Mouse (Mus musculus) heart, embryonic 12.5 days (tissue): ENCODE results near the gene Fbxw7. TPM values are rescaled to one million over a fixed set of nuclear protein-coding genes. Genes with fewer than 3 reads are reported as not detected.

Experiments used
- ATAC-seq: fragments of 200-750 bp; cut with Nextera tagmentation; 2 replicates; pipeline ENCODE4 v1.8.0; 2017; ENCODE audit warnings: moderate TSS enrichment, moderate library complexity; ENCODE audit not compliant: insufficient number of reproducible peaks, low FRiP score
- H3K27ac ChIP-seq: fragments of 300-500 bp; sonication (generic); 2 replicates; pipeline ENCODE4 v1.5.1; 2016; ENCODE audit warnings: mild to moderate bottlenecking, moderate library complexity; ENCODE audit not compliant: poor library complexity, severe bottlenecking
- H3K27me3 ChIP-seq: fragments of 300-500 bp; sonication (generic); replicated peaks from 2 replicates; pipeline ENCODE4 v1.6.1; 2016; ENCODE audit warnings: mild to moderate bottlenecking, moderate library complexity
- H3K36me3 ChIP-seq: fragments of 300-500 bp; sonication (generic); 2 replicates; pipeline ENCODE4 v1.6.1; 2016; ENCODE audit warnings: mild to moderate bottlenecking, moderate library complexity
- H3K4me1 ChIP-seq: fragments of 300-500 bp; sonication (generic); replicated peaks from 2 replicates; pipeline ENCODE4 v1.6.1; 2016; ENCODE audit warnings: mild to moderate bottlenecking
- H3K4me2 ChIP-seq: fragments of 300-500 bp; sonication (generic); 2 replicates; pipeline ENCODE4 v1.6.1; 2016; ENCODE audit warnings: mild to moderate bottlenecking, moderate library complexity
- H3K4me3 ChIP-seq: fragments of 300-500 bp; sonication (generic); 2 replicates; pipeline ENCODE4 v1.5.1; 2016; ENCODE audit warnings: mild to moderate bottlenecking
- H3K9ac ChIP-seq: fragments of 300-500 bp; sonication (generic); 2 replicates; pipeline ENCODE4 v1.6.1; 2016; ENCODE audit warnings: mild to moderate bottlenecking, moderate library complexity
- H3K9me3 ChIP-seq: fragments of 300-500 bp; sonication (generic); replicated peaks from 2 replicates; pipeline ENCODE4 v1.6.1; 2016; ENCODE audit warnings: mild to moderate bottlenecking, moderate library complexity
- WGBS: fragments of 180-500 bp; shearing (Covaris S2); methylation state at CpG from one replicate; pipeline ENCODE4 v1.1.7; 2016; 5-methylcytosine and 5-hydroxymethylcytosine counted together
- polyA plus RNA-seq: library from polyadenylated mRNA; unstranded; fragments of >200 nt; fragmentation: Nextera tagmentation; extraction: Ambion mirVana; gene quantifications from 2 replicates; pipeline ENCODE4 v1.2.1, GENCODE M21; 2016

Gene Fbxw7
- polyA plus RNA-seq, 1 experiment from 2014 or later, result 6.9 TPM

DNA sequence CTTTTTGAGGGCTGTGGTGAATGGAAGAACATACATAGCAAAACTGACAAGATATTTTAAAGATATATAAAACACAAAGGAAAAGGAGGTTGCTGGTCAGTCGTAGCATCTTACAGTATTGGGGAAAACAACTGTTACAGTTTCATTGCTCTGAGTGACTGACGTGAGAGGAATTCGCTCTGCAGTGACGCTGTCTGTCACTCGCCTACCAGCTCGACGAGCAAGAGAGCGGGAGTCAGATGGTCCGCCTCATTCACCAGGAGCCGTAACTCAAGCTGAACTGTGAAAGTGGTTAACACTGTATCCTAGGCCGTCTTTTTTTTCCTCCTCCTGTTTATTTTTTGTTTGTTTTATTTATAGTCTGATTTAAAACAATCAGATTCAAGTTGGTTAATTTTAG lies 163.6 kb downstream of the Fbxw7 start:
- no peak overlapping the region for H3K9ac ChIP-seq
- H3K27ac ChIP-seq, result no peak overlapping the region
- H3K4me3 ChIP-seq, result no peak overlapping the region
- H3K4me1 ChIP-seq, result no peaks in the 10 kb centered on the region
- no peaks in the 10 kb centered on the region for H3K27me3 ChIP-seq
- H3K36me3 ChIP-seq, result peaks cover 27% of the 10 kb centered on the region
- 75% methylated on average over 11 of the region's 11 CpGs for WGBS
- H3K4me2 ChIP-seq, result no peak overlapping the region
- ATAC-seq, result no peak
- H3K9me3 ChIP-seq, result no peaks in the 10 kb centered on the region

DNA sequence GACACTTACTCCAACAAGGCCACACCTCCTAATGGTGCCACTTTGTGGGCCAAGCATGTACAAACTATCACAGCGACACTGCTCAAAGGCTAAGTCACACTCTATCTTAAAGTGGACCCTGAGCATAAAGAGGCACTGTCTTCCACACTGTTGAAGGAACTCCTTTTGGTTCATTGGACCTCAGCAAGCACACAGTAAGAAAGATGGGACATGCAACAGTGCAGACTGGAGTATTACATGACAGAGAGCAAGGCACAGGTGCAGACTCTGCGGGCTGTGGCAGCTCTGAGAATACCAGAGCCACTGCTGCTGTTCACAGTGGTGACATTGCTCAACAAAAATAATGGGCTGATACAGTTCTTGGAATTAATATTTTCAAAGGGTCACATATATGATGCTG lies 165.1 kb downstream of the Fbxw7 start:
- WGBS, result 91% methylated on average over 2 of the region's 2 CpGs
- no peak for ATAC-seq
- H3K27me3 ChIP-seq, result no peaks in the 10 kb centered on the region

DNA sequence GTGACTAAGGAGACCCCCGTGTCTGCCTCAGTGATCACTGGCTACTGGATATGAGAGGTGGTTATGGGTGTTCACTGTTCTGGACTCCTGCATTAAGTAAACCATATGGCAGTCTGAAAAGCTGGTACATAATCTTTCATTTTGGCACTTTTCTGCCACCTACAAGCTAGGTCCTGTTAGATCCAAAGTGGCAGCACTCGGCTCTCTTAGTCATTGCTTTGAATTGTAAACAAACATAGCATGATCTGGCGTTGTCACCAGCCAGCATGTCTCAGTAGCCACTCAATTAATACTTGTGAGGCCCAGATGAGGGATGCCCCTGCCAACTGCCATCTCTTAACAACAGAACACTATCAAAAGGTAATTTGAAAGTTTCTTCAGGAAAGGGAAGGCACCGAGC lies 167.6 kb downstream of the Fbxw7 start:
- H3K4me2 ChIP-seq, result no peak overlapping the region
- no peak overlapping the region for H3K9ac ChIP-seq
- H3K36me3 ChIP-seq, result peaks cover 10% of the 10 kb centered on the region
- no peak overlapping the region for H3K4me3 ChIP-seq
- H3K27ac ChIP-seq, result no peak overlapping the region
- ATAC-seq, result no peak
- 65% methylated on average over 4 of the region's 4 CpGs for WGBS
- no peaks in the 10 kb centered on the region for H3K4me1 ChIP-seq
- H3K27me3 ChIP-seq, result no peaks in the 10 kb centered on the region
- H3K9me3 ChIP-seq, result no peaks in the 10 kb centered on the region

More for the DNA sequence above, 165.1 kb downstream of the Fbxw7 start:
- Histone ChIP-seq H3K27ac (no peak overlapping the region), H3K36me3 (peaks cover 22% of the 10 kb centered on the region), H3K9me3 (no peaks in the 10 kb centered on the region), H3K4me2 (no peak overlapping the region), H3K4me1 (no peaks in the 10 kb centered on the region), H3K9ac (no peak overlapping the region), H3K4me3 (no peak overlapping the region)

DNA sequence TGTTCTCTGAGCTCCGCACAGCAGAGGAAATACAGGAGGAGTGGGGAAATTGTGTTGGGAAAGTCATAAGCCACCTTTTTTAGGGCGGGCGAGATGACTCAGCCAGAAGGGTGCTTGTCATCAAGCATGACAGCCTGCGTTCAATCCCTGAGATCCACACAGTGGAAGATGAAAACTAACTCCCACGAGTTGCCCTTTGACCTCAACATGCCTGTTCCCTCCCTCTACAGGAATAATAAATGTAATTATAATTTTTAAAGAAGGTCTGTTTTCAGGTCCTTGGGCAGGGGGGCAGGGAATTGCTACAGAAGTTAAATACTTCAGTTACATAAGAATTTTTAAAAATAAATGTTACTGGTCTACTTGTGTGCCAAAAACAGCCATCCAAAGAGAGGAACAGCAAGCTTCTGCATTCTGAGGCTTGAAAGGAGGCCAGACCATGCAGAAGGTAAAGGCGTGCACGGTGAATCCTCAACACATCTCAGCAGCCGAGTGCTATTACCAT lies 170.1 kb downstream of the Fbxw7 start:
- Histone ChIP-seq H3K4me3 (no peak overlapping the region), H3K27ac (no peak overlapping the region), H3K27me3 (no peaks in the 10 kb centered on the region), H3K9me3 (no peaks in the 10 kb centered on the region), H3K9ac (no peak overlapping the region), H3K4me2 (no peak overlapping the region), H3K36me3 (peaks cover 1% of the 10 kb centered on the region), H3K4me1 (no peaks in the 10 kb centered on the region)
- no peak for ATAC-seq
- 82% methylated on average over 8 of the region's 8 CpGs for WGBS

DNA sequence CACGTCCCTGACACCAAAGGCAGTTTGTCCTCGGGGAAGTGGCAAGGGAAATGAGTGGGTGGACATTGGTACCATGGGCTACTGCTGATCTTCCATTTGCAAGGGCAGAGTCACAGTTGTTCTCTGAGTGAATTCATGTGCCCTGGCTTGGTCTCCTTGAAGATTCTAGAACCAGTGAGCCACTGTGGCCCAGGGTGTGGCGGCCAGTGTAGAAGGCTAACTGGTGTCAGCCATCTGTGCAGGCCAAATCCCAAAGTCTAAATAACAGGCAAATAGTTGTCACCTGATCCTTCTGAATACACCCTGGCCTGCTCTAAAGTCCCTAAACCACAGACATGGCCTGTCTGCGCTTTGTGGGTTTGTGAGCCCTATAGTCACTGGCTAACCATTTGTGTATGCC lies 173.8 kb downstream of the Fbxw7 start:
- H3K9me3 ChIP-seq, result no peaks in the 10 kb centered on the region; the same call in 1 of the 2 replicates
- WGBS, result 84% methylated on average over 4 of the region's 4 CpGs
- no peak overlapping the region for H3K4me3 ChIP-seq
- no peaks in the 10 kb centered on the region for H3K4me1 ChIP-seq
- H3K27ac ChIP-seq, result no peak overlapping the region
- no peak overlapping the region for H3K4me2 ChIP-seq
- no peak overlapping the region for H3K9ac ChIP-seq
- no peaks in the 10 kb centered on the region for H3K27me3 ChIP-seq
- no peaks in the 10 kb centered on the region for H3K36me3 ChIP-seq
- ATAC-seq, result no peak

DNA sequence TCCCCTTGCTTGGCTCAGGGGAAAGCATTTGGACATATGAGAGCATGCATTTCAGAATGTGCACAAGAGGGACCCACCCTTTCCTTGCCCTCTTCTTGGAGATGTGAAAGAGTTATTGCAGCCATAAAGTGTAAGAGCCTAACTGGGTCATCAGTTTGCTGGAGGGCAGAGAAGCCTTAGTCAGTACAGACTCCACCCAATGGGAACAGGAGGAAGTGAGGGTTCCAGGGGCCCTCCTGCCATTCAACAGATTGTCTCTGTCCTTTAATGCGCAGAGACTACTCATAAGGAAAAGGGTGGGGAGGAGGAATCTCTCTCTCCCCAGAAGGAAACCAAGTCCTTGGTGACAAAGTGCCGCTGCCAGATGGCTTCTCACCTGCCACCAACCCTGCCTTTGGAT lies 190.2 kb downstream of the Fbxw7 start:
- Histone ChIP-seq H3K9ac (no peak overlapping the region), H3K4me1 (0 out of 2 replicates have a peak, but pooled peaks cover 4% of the 10 kb centered on the region), H3K27me3 (no peaks in the 10 kb centered on the region), H3K36me3 (no peaks in the 10 kb centered on the region), H3K9me3 (no peaks in the 10 kb centered on the region), H3K27ac (no peak overlapping the region), H3K4me2 (no peak overlapping the region), H3K4me3 (no peak overlapping the region)
- ATAC-seq, result no peak
- WGBS, result 95% methylated on average over 2 of the region's 2 CpGs

DNA sequence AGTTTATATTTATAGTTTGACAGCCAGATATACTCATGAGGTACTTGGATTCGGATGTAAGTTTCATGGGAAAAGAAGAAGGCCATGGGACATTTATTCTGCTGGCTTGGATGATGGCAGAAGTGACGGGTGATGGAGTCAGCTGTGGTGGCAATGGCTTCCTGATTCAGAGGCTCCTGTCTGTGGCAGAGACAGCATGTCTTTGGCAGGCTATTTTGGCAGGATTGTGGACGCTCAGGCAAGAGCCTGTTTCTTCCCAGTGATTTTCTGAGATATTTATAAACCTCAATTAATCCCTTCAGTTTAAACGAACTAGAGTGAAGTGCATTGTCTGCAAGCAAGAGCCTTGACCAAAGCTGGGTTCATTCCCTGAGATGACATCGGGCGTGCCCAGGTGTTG lies 197.8 kb downstream of the Fbxw7 start:
- H3K27ac ChIP-seq, result no peak overlapping the region
- H3K36me3 ChIP-seq, result no peaks in the 10 kb centered on the region
- H3K9me3 ChIP-seq, result no peaks in the 10 kb centered on the region
- WGBS, result 84% methylated on average over 6 of the region's 6 CpGs
- no peak overlapping the region for H3K9ac ChIP-seq
- ATAC-seq, result no peak
- H3K27me3 ChIP-seq, result no peaks in the 10 kb centered on the region
- peaks cover 9% of the 10 kb centered on the region for H3K4me1 ChIP-seq
- no peak overlapping the region for H3K4me2 ChIP-seq
- H3K4me3 ChIP-seq, result no peak overlapping the region

GRCm38 (mm10) chr3:85015667-85016066 lies 200.6 kb downstream of the Fbxw7 start:
- ATAC-seq, result no peak
- peak overlapping the region; percentile 24; the same call in 1 of the 2 replicates for H3K4me2 ChIP-seq
- H3K4me1 ChIP-seq, result peaks cover 6% of the 10 kb centered on the region
- 29% methylated on average over 9 of the region's 9 CpGs for WGBS
- no peaks in the 10 kb centered on the region for H3K27me3 ChIP-seq
- no peak overlapping the region for H3K9ac ChIP-seq
- H3K27ac ChIP-seq, result no peak overlapping the region
- H3K36me3 ChIP-seq, result no peaks in the 10 kb centered on the region
- no peaks in the 10 kb centered on the region for H3K9me3 ChIP-seq
- H3K4me3 ChIP-seq, result no peak overlapping the region

- no peaks in the 10 kb centered on the region for H3K9me3 ChIP-seq
Measured at GRCm38 (mm10) chr3:85020137-85020536, 205.1 kb downstream of the Fbxw7 start.

DNA sequence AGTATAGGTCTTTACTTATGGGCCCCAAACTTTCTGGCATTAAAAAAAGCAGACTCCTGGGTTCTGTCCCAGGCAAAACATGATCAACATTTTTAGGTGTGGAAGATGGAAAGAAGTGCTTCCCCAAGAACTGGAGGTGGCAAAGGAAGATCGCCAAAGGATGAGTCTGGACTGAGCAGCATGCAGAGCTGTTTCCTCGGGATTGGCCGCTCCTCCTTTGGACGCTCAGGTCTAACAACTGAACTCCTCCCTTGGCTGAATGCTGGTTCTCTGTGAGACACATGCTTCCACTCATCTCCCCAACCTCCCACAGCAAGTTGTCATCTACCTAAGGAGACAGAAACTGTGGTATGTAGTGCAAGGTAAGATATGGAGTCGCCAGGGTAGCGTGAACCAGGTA lies 206.7 kb downstream of the Fbxw7 start:
- H3K36me3 ChIP-seq, result no peaks in the 10 kb centered on the region
- no peaks in the 10 kb centered on the region for H3K27me3 ChIP-seq
- no peak overlapping the region for H3K4me3 ChIP-seq
- H3K4me1 ChIP-seq, result no peaks in the 10 kb centered on the region; the same call in 1 of the 2 replicates
- peaks cover 3% of the 10 kb centered on the region; the same call in 1 of the 2 replicates for H3K9me3 ChIP-seq
- WGBS, result 87% methylated on average over 6 of the region's 6 CpGs
- no peak overlapping the region for H3K27ac ChIP-seq
- H3K4me2 ChIP-seq, result no peak overlapping the region
- no peak overlapping the region for H3K9ac ChIP-seq
- ATAC-seq, result no peak

More at GRCm38 (mm10) chr3:85020137-85020536, 205.1 kb downstream of the Fbxw7 start:
- Histone ChIP-seq H3K9ac (no peak overlapping the region), H3K4me2 (no peak overlapping the region), H3K36me3 (no peaks in the 10 kb centered on the region), H3K27me3 (no peaks in the 10 kb centered on the region), H3K4me1 (peaks cover 6% of the 10 kb centered on the region), H3K27ac (no peak overlapping the region), H3K4me3 (no peak overlapping the region)
- ATAC-seq, result no peak

GRCm38 (mm10) chr3:85022800-85023199 lies 207.7 kb downstream of the Fbxw7 start:
- Histone ChIP-seq H3K4me3 (no peak overlapping the region), H3K4me1 (no peaks in the 10 kb centered on the region; the same call in 1 of the 2 replicates), H3K36me3 (no peaks in the 10 kb centered on the region), H3K9ac (no peak overlapping the region), H3K27ac (no peak overlapping the region), H3K4me2 (no peak overlapping the region), H3K27me3 (no peaks in the 10 kb centered on the region), H3K9me3 (peaks cover 3% of the 10 kb centered on the region; the same call in 1 of the 2 replicates)
- no peak for ATAC-seq
- WGBS, result 70% methylated on average over 11 of the region's 11 CpGs

GRCm38 (mm10) chr3:85024237-85024636 lies 209.2 kb downstream of the Fbxw7 start:
- no peaks in the 10 kb centered on the region; the same call in 1 of the 2 replicates for H3K4me1 ChIP-seq
- H3K9ac ChIP-seq, result no peak overlapping the region
- no peak overlapping the region for H3K4me2 ChIP-seq
- peaks cover 3% of the 10 kb centered on the region; the same call in 1 of the 2 replicates for H3K9me3 ChIP-seq
- no peaks in the 10 kb centered on the region for H3K27me3 ChIP-seq
- H3K4me3 ChIP-seq, result no peak overlapping the region
- ATAC-seq, result no peak
- 64% methylated on average over 2 of the region's 2 CpGs for WGBS
- no peak overlapping the region for H3K27ac ChIP-seq
- no peaks in the 10 kb centered on the region for H3K36me3 ChIP-seq
